Mouse (Mus musculus) forebrain, embryonic 12.5 days (tissue): ENCODE data around the gene Plekha6. TPM values are rescaled to one million over a fixed set of nuclear protein-coding genes. Genes with fewer than 3 reads are reported as not detected.
A peak's percentile ranks its signal among the peaks of the same experiment; 100 is the strongest.

Source experiments
- ATAC-seq: fragments of 200-750 bp; cut with Nextera tagmentation; 2 replicates; pipeline ENCODE4 v1.8.0; 2017; ENCODE audit warnings: moderate TSS enrichment; ENCODE audit not compliant: low FRiP score
- H3K27ac ChIP-seq: fragments of 300-500 bp; sonication (generic); 2 replicates; pipeline ENCODE4 v1.5.1; 2016; ENCODE audit warnings: mild to moderate bottlenecking
- H3K27me3 ChIP-seq: fragments of 300-500 bp; sonication (generic); 2 replicates; pipeline ENCODE4 v1.6.1; 2016; ENCODE audit warnings: mild to moderate bottlenecking
- H3K36me3 ChIP-seq: fragments of 300-500 bp; sonication (generic); replicated peaks from 2 replicates; pipeline ENCODE4 v1.6.1; 2016; ENCODE audit warnings: mild to moderate bottlenecking
- H3K4me1 ChIP-seq: fragments of 300-500 bp; sonication (generic); 2 replicates; pipeline ENCODE4 v1.6.1; 2016
- H3K4me2 ChIP-seq: fragments of 300-500 bp; sonication (generic); 2 replicates; pipeline ENCODE4 v1.6.1; 2016; ENCODE audit warnings: mild to moderate bottlenecking, moderate library complexity
- H3K4me3 ChIP-seq: fragments of 300-500 bp; sonication (generic); replicated peaks from 2 replicates; pipeline ENCODE4 v1.5.1; 2016; ENCODE audit warnings: mild to moderate bottlenecking
- H3K9ac ChIP-seq: fragments of 300-500 bp; sonication (generic); 2 replicates; pipeline ENCODE4 v1.6.1; 2016; ENCODE audit warnings: mild to moderate bottlenecking
- H3K9me3 ChIP-seq: fragments of 300-500 bp; sonication (generic); 2 replicates; pipeline ENCODE4 v1.6.1; 2016
- WGBS: fragments of 180-500 bp; shearing (Covaris S2); methylation state at CpG from one replicate; pipeline ENCODE4 v1.1.7; 2016; 5-methylcytosine and 5-hydroxymethylcytosine counted together
- polyA plus RNA-seq: library from polyadenylated mRNA; unstranded; fragments of >200 nt; fragmentation: Nextera tagmentation; extraction: Ambion mirVana; gene quantifications from 2 replicates; pipeline ENCODE4 v1.2.1, GENCODE M21; 2016

Plekha6 gene
- polyA plus RNA-seq, 1 experiment from 2014 or later, result 20.6 TPM

DNA sequence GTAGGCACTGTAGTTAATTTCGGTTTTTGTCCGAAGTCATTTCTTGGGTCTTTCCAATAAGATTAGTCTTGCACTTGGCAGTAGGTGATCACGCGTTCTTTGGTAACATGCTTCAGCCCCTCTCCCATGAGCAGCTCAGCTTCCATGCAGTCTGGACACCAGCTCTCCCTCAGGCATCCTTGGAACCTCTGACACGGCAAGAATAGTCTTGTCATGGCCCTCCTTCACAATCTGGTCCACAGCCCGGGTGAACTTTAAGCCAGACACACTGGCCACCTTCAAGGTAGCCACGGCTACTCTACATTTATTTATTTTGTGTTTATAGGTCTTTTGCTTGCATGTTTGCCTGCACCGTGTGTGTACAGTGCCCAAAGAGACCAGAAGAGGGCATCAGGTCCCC lies 15.9 kb upstream of the Plekha6 start:
- Histone ChIP-seq H3K4me1 (no peaks in the 10 kb centered on the region), H3K27ac (no peak overlapping the region), H3K36me3 (no peaks in the 10 kb centered on the region), H3K9me3 (no peaks in the 10 kb centered on the region), H3K4me3 (no peak overlapping the region), H3K27me3 (no peaks in the 10 kb centered on the region), H3K4me2 (no peak overlapping the region), H3K9ac (no peak overlapping the region)
- 95% methylated on average over 8 of the region's 8 CpGs for WGBS
- ATAC-seq, result no peak

DNA sequence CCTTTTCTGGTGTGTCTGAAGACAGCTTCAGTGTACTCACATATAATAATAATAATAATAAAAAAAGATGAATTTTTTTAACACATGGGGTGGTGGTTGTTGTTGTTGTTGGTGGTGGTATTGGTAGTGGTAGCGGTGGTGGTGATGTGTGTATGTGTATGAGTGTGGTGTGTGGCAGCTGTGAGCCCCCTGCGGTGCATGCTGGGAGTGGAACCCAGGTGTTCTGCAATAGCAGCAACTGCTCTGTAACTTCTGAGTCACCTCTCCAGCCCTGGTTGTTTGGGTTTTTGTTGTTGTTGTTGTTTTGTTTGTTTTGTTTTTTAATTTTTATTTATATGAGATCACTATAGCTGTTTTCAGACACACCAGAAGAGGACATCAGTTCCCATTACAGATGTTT lies 13.5 kb upstream of the Plekha6 start:
- ATAC-seq, result no peak
- H3K27ac ChIP-seq, result no peak overlapping the region
- H3K4me1 ChIP-seq, result no peaks in the 10 kb centered on the region
- no peaks in the 10 kb centered on the region for H3K36me3 ChIP-seq
- H3K4me3 ChIP-seq, result no peak overlapping the region
- no peak overlapping the region for H3K9ac ChIP-seq
- H3K9me3 ChIP-seq, result no peaks in the 10 kb centered on the region
- H3K4me2 ChIP-seq, result no peak overlapping the region
- 95% methylated on average over 2 of the region's 2 CpGs for WGBS
- H3K27me3 ChIP-seq, result no peaks in the 10 kb centered on the region

DNA sequence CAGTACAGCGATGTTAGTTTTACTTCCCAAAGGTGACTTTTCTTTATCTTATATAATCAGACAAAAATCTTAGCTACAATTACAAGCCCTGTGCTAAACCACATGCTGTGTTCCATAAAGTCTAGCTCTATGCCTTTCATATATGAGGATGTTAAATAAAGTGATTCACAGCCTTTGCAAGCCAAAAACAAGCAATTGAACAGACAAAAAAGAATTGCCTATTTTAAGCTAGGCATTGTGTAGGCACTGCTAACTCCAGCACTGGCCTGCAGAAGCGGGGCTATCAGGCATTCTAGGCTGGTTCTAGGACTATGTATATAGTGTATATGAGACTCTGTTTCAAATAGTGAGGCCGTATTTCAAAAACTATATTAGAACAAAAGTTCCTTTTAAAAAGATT lies 11.8 kb upstream of the Plekha6 start:
- no peaks in the 10 kb centered on the region for H3K9me3 ChIP-seq
- ATAC-seq, result no peak
- H3K4me1 ChIP-seq, result no peaks in the 10 kb centered on the region

DNA sequence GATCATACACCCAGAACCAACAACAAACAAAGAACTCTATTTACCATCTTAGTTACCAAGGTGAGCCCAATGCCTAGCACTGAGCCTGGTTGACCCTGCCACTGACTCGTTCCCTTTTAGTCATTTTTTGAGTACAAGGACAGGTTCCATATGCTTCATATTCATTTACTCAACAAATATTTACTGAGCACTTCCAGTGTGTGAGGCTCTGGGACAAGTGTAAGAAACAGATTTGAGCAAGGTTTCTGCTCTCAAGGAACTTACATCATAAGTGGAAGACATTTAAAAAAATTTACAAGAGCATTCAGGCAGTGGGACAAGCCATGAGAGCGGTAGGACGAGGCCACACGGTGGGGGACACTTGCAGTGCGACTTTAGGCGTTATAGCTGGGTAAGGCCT lies 8.7 kb upstream of the Plekha6 start:
- no peaks in the 10 kb centered on the region for H3K36me3 ChIP-seq
- no peak overlapping the region for H3K9ac ChIP-seq
- H3K4me1 ChIP-seq, result no peaks in the 10 kb centered on the region; the same call in 1 of the 2 replicates
- H3K4me2 ChIP-seq, result no peak overlapping the region
- no peak overlapping the region for H3K27ac ChIP-seq
- H3K9me3 ChIP-seq, result no peaks in the 10 kb centered on the region
- ATAC-seq, result no peak
- 90% methylated on average over 6 of the region's 6 CpGs for WGBS
- no peak overlapping the region for H3K4me3 ChIP-seq
- peaks cover 20% of the 10 kb centered on the region for H3K27me3 ChIP-seq

More for the DNA sequence above, 11.8 kb upstream of the Plekha6 start:
- Histone ChIP-seq H3K4me2 (no peak overlapping the region), H3K4me3 (no peak overlapping the region), H3K36me3 (no peaks in the 10 kb centered on the region), H3K9ac (no peak overlapping the region), H3K27me3 (peaks cover 3% of the 10 kb centered on the region; the same call in 1 of the 2 replicates), H3K27ac (no peak overlapping the region)
- 92% methylated on average over 3 of the region's 3 CpGs for WGBS

DNA sequence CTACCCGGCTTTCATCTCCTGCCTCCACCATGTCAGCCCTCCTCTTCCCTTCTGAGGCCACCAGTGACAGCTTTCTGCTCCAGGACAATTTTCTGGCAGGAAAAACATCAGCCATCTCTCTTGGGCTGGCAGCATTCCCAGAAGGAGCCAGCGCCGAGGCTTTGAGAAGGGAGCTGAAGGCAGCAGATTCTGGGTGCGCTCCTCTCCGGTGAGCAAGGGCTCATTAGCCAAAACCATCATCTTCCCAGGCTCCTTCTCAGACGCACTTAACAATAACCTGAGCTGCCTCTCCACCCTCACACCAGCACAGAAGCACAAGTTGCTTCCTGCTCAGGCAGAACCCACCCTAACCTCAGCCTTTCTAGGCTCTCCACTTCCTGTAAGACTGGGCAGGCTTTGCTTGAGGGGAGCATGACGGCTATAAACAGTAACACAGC lies 4.9 kb upstream of the Plekha6 start:
- Histone ChIP-seq H3K9ac (0 out of 2 replicates have a peak overlapping the region, but pooled peaks have one; percentile 2), H3K4me1 (peaks cover 8% of the 10 kb centered on the region), H3K4me2 (no peak overlapping the region), H3K27me3 (peaks cover 55% of the 10 kb centered on the region), H3K9me3 (no peaks in the 10 kb centered on the region), H3K27ac (no peak overlapping the region), H3K36me3 (no peaks in the 10 kb centered on the region), H3K4me3 (no peak overlapping the region)
- 65% methylated on average over 7 of the region's 7 CpGs for WGBS
- no peak for ATAC-seq

DNA sequence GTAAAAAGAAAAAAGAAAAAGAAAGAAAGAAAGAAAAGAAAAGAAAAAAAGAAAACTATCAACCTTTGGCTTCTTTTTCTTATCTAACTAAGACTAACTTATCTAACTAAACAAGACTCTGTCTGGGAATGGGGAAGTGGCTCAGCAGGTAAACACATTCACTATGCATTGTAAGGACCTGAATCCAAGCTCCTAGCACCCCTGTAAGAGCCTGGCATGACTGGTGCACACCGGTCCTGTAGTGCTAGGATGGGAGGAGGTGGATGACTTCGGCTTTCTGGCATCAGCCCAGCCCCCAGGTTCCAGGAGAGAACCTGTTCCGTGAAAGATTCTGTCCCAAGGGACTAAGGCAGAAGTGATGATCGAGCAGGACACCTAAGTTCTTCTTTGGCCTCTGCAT lies 2.5 kb upstream of the Plekha6 start:
- peaks cover 72% of the 10 kb centered on the region for H3K27me3 ChIP-seq
- no peaks in the 10 kb centered on the region for H3K36me3 ChIP-seq
- 59% methylated on average over 4 of the region's 4 CpGs for WGBS
- ATAC-seq, result no peak
- no peak overlapping the region for H3K4me2 ChIP-seq
- H3K9me3 ChIP-seq, result no peaks in the 10 kb centered on the region
- H3K4me1 ChIP-seq, result peaks cover 19% of the 10 kb centered on the region
- no peak overlapping the region for H3K9ac ChIP-seq
- no peak overlapping the region for H3K4me3 ChIP-seq
- no peak overlapping the region for H3K27ac ChIP-seq

DNA sequence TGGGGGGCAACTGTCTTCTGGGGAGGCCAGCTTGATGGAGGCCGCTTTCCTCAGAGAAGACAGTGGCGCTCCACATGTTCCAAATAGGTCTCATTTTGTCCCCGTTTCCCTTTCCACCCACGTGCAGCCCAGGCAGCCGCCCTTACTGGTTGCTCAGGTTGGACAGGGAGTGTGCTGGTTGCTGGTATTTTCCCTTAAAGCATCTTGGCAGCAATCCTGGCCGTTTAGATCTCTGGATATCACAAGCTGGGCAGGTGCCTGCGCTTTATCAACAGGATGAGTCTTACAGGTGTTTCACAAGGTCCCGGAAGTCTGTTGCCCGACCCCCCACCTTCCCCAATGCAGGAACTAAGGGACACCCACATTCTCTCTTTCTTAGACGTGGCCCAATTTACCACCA lies 2.0 kb upstream of the Plekha6 start:
- Histone ChIP-seq H3K4me1 (peaks cover 19% of the 10 kb centered on the region), H3K4me2 (no peak overlapping the region), H3K27me3 (peaks cover 76% of the 10 kb centered on the region), H3K4me3 (no peak overlapping the region), H3K9ac (no peak overlapping the region), H3K36me3 (no peaks in the 10 kb centered on the region), H3K27ac (no peak overlapping the region), H3K9me3 (no peaks in the 10 kb centered on the region)
- WGBS, result 80% methylated on average over 10 of the region's 10 CpGs
- ATAC-seq, result no peak

DNA sequence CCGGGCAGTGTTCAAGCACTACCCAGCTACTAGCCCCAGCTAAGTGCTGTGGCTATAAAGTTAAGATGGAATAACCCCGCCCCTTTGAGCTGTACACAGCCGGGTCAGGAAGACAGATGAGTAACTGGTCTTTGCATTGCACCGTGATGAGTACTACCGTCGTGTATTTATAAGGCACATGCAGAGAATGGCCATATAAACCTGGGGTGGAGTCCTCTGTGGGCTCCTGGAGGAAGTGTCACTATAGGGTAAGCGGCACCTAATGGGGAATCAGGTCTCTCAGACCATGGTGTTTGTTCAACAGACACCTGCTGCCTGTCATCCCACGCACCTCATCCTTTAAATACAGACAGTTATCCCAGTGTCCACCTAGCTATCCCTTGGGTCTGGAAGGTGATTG lies 1.0 kb upstream of the Plekha6 start:
- H3K27ac ChIP-seq, result no peak overlapping the region
- H3K4me3 ChIP-seq, result no peak overlapping the region
- H3K9me3 ChIP-seq, result no peaks in the 10 kb centered on the region
- no peak for ATAC-seq
- no peak overlapping the region for H3K4me2 ChIP-seq
- peaks cover 80% of the 10 kb centered on the region for H3K27me3 ChIP-seq
- 62% methylated on average over 8 of the region's 8 CpGs for WGBS
- no peaks in the 10 kb centered on the region for H3K36me3 ChIP-seq
- peaks cover 19% of the 10 kb centered on the region for H3K4me1 ChIP-seq
- H3K9ac ChIP-seq, result no peak overlapping the region

DNA sequence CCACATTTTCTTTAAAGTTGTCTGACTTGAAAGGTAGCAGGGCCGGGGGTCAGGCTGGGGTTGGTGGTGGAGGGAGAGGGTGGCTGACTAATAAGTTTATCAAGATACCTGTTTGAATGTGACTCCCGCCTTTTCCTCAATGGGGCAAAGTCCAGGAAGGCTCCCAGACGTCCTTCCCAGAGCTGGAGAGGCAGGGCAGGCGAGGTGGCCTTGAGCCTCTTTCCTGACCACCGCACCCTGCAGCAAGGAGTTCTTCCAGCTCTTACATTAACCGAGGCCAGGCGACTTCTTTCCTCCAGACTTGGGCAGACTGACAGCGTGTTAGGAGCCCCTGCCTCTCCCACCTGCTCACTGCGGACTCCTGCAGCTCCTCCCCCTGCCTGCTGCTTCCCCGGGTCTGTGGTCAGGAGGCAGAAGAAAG lies 591 bp downstream of the Plekha6 start:
- 0 out of 2 replicates have a peak, but pooled peaks have one; percentile 9 for ATAC-seq
- H3K27me3 ChIP-seq, result peaks cover 80% of the 10 kb centered on the region

DNA sequence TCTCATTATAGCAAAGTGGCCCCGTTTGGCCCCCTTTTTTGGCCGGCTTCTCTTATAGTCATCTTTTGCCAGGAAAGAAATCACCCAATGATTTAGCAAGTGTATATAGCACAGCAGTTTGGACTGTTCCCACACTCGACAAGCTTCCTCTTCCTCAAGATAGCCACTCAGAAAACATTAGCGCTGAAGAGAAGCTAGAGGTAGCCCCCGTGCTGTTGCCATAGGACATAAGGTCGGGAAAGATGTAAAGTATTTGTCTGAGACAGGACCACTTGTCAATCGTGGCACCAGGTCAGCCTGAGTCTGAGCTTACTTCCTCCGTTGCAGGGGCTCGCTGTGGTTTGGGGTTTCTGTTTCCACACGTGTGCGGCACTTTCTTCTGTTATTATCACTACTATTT lies 1.1 kb downstream of the Plekha6 start:
- Histone ChIP-seq H3K36me3 (no peaks in the 10 kb centered on the region), H3K27me3 (peaks cover 81% of the 10 kb centered on the region), H3K27ac (no peak overlapping the region), H3K4me2 (peak overlapping the region; percentile 96), H3K4me3 (no peak overlapping the region), H3K9ac (no peak overlapping the region), H3K4me1 (peaks cover 26% of the 10 kb centered on the region), H3K9me3 (no peaks in the 10 kb centered on the region)
- ATAC-seq, result no peak
- 39% methylated on average over 11 of the region's 11 CpGs for WGBS

More for the DNA sequence above, 591 bp downstream of the Plekha6 start:
- Histone ChIP-seq H3K36me3 (no peaks in the 10 kb centered on the region), H3K4me2 (peak overlapping the region; percentile 96), H3K4me3 (peak overlapping the region; percentile 55), H3K9ac (no peak overlapping the region), H3K9me3 (no peaks in the 10 kb centered on the region), H3K27ac (no peak overlapping the region), H3K4me1 (peaks cover 26% of the 10 kb centered on the region)
- WGBS, result under 1% methylated on average over 10 of the region's 10 CpGs

DNA sequence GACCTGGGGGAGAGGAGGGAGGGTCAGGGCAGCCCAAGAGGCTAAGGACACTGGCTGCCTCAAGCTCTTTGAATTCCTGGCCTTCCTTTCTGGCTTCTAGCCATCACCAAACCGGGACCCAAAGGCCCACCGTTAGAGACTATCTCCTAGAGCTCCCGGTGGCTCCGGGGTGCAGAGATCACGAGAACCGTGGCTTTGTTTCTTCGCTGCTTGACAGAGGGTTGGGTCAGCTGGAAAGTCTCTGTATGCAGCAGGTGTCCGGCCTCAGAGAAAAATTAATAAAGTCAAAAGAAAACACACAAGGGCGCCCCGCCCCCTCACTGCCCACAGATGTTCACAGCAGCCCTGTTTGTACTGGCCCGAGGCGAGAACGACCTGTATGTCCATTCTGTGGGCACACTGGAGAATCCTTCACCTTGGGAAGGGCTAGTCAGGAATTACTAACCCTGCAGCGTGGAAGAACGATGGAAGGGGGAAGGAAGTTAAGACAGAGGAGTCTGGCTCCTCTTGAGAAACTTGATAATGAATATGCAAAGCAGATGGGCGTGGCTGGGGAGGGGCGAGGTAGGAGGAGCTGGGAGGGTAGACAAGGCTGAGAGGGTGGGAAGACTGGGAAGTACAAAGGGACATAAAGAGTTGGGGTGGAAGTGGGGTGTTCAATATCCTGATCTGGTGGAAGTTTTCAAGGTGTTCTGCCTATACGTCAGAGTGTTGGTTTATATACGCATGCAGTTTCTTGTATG lies 4.5 kb downstream of the Plekha6 start:
- no peak overlapping the region for H3K9ac ChIP-seq
- H3K4me2 ChIP-seq, result peak overlapping the region; percentile 6
- peaks cover 67% of the 10 kb centered on the region for H3K27me3 ChIP-seq

DNA sequence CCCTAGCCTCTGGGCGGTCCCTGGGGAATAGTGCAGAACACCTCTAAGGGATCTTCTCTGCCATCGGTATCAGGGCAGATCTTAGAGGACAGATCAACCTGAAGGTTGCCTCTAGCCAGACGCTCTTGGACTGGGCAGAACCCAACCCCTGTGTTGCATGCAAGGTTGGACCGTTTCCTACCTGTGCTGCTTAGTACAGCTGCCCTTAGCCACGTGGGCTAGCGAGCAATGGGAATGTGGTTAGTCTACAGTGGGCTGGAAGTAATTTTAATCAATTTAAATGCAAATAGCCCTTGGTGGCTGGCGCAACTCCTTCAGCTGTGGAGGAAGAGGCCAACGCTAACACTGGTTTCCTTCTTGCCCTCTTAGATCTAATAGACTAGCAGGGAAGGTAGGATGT lies 6.2 kb downstream of the Plekha6 start:
- Histone ChIP-seq H3K4me3 (no peak overlapping the region), H3K27ac (no peak overlapping the region), H3K4me2 (no peak overlapping the region), H3K36me3 (no peaks in the 10 kb centered on the region), H3K4me1 (peaks cover 8% of the 10 kb centered on the region), H3K9me3 (no peaks in the 10 kb centered on the region), H3K27me3 (peaks cover 50% of the 10 kb centered on the region), H3K9ac (no peak overlapping the region)
- ATAC-seq, result no peak
- WGBS, result 75% methylated on average over 8 of the region's 8 CpGs

More for the DNA sequence above, 4.5 kb downstream of the Plekha6 start:
- H3K9me3 ChIP-seq, result no peaks in the 10 kb centered on the region
- no peaks in the 10 kb centered on the region for H3K36me3 ChIP-seq
- H3K4me1 ChIP-seq, result peaks cover 24% of the 10 kb centered on the region
- 46% methylated on average over 19 of the region's 19 CpGs for WGBS
- H3K27ac ChIP-seq, result no peak overlapping the region
- no peak for ATAC-seq
- H3K4me3 ChIP-seq, result no peak overlapping the region

DNA sequence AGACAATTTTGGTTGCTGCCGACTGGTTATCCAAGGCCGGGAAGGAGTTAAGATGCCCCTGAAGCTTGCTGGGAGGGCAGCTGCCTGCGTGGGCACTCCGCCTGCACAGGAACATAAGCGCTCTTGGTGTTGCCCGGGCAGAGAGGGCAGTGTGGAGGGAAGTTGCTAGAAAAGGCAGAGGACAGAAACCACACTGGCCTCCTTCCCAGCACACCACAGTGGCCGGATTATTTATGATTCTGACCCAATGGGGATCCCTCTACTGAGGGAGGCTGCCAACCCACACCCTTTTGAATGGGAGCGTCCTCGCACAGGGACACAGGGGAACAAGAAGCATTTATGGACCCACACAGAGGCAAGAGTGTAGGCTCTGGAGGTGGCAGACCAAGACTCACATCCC lies 7.3 kb downstream of the Plekha6 start:
- peaks cover 48% of the 10 kb centered on the region for H3K27me3 ChIP-seq
- 87% methylated on average over 9 of the region's 9 CpGs for WGBS
- no peak overlapping the region for H3K4me3 ChIP-seq
- no peak overlapping the region for H3K4me2 ChIP-seq
- H3K9ac ChIP-seq, result no peak overlapping the region
- no peak for ATAC-seq
- no peak overlapping the region for H3K27ac ChIP-seq
- no peaks in the 10 kb centered on the region for H3K36me3 ChIP-seq
- H3K9me3 ChIP-seq, result no peaks in the 10 kb centered on the region
- H3K4me1 ChIP-seq, result peaks cover 8% of the 10 kb centered on the region
